14 mouse cellular contexts compared by ENCODE assay signal in genomic region chr2:178768526-178768925, GRCm38 (mm10).
"Had no signal": no experiment of that assay in that cellular context is flagged by ENCODE, and none has a peak within 500 bp of the region (broad histone marks: within the 10 kb centered on the region; RNA-seq: fewer than 3 reads in every experiment).

No protein-coding gene starts in this region.

- DNase-seq: gastrocnemius, adult 2 months; gastrocnemius, postnatal 10 days; gastrocnemius, postnatal 25 days; heart, adult 2 months; heart, postnatal 10 days; heart, postnatal 4 days; kidney, adult 18-20 months; kidney, adult 8-10 months; kidney, postnatal 10 days; kidney, postnatal 25 days; kidney, postnatal 4 days; liver; liver, embryonic 13.5 days; liver, postnatal 0 days had no signal
